Mouse (Mus musculus) cerebellum, adult 2 months (tissue): ENCODE results near the gene Rce1.

ENCODE experiments used
- CTCF ChIP-seq: fragments of 200-500 bp; IDR thresholded peaks from 2 replicates; pipeline ENCODE4 v1.5.1; 2011; ENCODE audit warnings: low read depth, mild to moderate bottlenecking, control low read depth, low read length, moderate library complexity, borderline replicate concordance; ENCODE audit not compliant: insufficient read depth
- POLR2A ChIP-seq: fragments of 200-500 bp; IDR thresholded peaks from 2 replicates; pipeline ENCODE4 v1.6.1; 2011; ENCODE audit warnings: low read length, control low read depth, borderline replicate concordance; ENCODE audit not compliant: insufficient read depth

GRCm38 (mm10) chr19:4588430-4588829, 37.0 kb downstream of the Rce1 start:
- no peak for TF ChIP-seq POLR2A
- TF ChIP-seq CTCF = no peak
